Mouse (Mus musculus) CD4-positive, CD25-positive, alpha-beta regulatory T cell, adult 2 months (primary cell): ENCODE measurements around the gene Tnn.

Source experiments
- DNase-seq: peaks from one replicate; pipeline ENCODE4 v3.0.0-alpha.2; 2012; ENCODE audit warnings: low read depth, low spot score

Tnn gene

DNA sequence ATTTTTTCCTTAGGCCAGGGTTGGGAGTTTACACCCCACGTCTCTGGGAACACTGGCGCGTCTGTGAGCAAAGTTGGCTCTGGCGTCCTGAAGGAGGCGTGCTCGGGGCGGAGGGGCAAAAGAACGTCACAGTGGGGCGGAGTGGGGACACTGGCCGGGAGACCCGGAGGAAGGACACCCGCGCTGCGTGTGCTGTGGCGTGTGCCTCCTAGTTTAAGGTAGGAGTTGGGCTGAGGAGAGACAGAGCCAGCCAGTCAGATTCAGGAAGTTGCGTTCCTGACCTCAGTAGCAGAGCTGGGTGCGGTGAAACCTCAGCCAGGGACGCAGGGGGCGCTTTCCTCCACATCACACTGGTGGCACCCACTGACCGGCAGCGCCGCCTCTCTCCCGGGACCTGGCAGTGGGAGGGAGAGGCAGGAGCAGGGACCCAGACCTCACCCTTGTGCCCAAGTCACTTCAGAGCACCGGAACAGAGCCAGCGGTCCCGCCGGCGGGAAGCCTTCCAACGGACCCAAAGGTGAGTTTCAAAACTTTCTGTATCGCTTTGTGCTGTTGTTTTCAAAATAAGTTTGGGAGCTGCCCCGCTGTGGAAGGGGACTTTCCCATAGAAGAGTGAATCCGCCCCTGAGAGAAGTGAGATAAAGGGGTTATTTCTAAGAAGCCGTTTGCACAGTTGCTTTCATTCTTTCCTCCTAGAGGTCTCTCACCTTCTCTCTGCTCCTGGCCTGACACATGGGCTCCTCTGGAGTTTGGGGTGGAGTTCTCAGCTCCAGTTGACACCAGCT, 109.0 kb downstream of the Tnn start, which contains the start of gene 4930523C07Rik:
Gene 4930523C07Rik, plus strand, starts transcription at position 146 of the 785 bp plus-strand sequence.
- DNase-seq = peak; percentile 85

- no peak for DNase-seq
Measured at GRCm38 (mm10) chr1:160043271-160043975, 110.0 kb downstream of the Tnn start.

DNA sequence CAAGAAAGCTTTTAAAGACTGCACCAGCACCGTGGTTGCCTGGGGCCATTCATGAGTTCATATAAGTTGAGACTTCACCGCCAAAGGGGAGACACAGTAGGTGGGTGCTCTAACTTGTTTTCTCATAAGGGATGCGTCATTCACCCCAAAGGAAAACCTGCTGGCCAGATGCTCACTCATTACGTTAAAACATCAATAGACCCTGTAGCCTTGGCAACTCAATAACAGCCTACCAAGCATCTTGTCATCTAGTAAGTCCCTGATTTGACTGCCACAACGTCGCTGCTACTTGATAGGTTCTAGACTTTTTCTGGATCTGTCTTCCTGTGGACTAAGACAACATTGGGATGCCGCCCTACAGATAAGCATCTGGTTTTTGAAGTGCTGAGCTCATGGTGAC, 111.0 kb downstream of the Tnn start:
- DNase-seq = peak; percentile 63

DNA sequence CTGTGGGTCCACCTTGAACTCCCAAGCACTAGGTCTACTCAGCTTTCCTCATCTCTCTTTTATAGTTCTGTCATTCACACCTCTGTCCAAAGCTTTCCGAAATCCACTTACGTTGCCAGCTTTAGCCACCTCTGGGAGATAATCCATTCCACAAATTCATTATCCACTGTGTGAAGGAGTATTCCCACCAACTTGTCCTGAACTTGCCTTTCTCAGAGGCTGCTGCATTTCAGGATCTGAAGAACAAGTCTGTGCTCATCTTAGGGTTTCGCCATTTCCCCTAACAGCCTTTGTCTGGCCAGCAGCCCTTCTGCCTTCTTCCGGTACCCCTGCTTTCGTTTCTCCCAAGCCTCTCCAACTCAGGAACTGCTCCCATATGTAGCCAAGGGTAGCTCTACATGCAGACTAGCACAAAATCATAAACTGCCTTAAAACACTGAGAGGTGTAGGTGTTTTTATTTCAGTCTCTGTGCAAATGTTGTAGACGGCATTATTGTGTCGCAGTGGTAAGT, 112.1 kb downstream of the Tnn start:
- DNase-seq = no peak

DNA sequence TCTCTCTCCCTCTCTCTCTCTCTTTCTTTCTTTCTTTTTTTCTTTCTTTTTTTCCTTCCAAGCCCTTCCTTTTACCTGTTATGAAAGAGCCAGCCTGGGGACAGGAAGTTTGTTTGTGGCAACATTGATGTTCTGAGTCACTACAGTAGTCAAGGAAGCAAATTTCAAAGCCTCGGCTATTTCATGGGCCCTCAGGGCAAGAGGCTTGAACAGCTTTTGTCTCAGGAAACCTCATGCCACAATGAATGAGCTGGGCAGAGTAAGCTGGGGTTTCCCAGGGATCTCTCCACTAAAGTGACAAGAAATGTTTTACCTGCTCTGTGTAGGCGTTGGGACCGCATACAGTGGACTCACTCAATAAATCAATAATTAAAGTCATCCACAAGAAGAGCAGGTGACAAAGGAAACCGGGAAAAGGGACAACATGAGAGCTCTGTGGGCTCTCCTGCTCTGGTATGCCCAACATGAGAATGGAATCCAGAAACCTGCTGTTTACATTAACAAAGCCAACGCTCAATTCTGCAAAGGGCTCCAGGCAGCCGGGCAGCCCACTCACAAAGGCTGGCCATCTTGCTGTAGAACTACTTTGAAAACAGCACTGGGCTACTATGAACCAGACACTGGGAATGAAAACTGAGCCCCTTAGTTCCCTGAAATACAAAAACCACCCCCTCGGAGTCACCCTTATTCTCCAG, 113.3 kb downstream of the Tnn start:
- DNase-seq = no peak

DNA sequence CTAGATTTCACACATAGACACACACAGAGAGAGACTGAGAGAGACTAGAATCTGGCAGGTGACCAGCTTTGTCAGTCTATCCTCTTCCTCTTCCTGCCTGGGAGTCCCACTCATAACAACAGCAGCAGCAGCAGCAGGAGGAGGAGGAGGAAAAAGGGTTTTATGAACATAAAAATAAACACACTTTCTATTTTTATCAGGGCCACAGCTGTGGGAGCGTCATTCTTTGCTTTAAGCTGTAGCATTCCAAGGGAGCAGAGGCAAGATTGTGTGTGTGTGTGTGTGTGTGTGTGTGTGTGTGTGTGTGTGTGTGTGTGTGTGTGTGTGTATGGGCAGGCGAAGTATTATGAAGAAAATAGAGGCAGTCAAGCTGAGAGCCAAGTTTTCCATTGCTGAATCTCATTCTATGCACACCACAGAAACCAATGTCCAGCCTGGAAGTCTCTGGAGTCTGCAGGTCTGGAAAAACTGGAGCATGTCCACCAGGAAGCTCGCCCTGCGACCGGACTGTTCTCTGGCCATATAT, 116.3 kb downstream of the Tnn start:
- DNase-seq = peak; percentile 48

GRCm38 (mm10) chr1:160035561-160035960, 117.8 kb downstream of the Tnn start:
- no peak for DNase-seq
